Mouse (Mus musculus) brain, embryonic 14.5 days (tissue): ENCODE measurements around the gene Pnrc2.

ENCODE experiments used
- CTCF ChIP-seq: fragments of 200-500 bp; IDR thresholded peaks from 2 replicates; pipeline ENCODE4 v1.5.1; 2012; ENCODE audit warnings: inconsistent platforms, mild to moderate bottlenecking, moderate library complexity, borderline replicate concordance; ENCODE audit not compliant: insufficient read depth, insufficient read length; ENCODE audit errors: extremely low read depth
- POLR2A ChIP-seq: fragments of 200-500 bp; IDR thresholded peaks from 2 replicates; pipeline ENCODE4 v1.6.1; 2012; ENCODE audit warnings: mild to moderate bottlenecking, inconsistent platforms, borderline replicate concordance; ENCODE audit not compliant: poor library complexity, insufficient read depth, insufficient read length, severe bottlenecking; ENCODE audit errors: extremely low read depth

GRCm38 (mm10) chr4:135824254-135824653, 49.4 kb downstream of the Pnrc2 start:
- TF ChIP-seq CTCF: no peak
- TF ChIP-seq POLR2A: no peak
